Mouse (Mus musculus): ENCODE results near the gene Ube2t.

- TF ChIP-seq EP300 (IDR thresholded peaks at IDR 0.05) (no peak), CTCF (IDR thresholded peaks at IDR 0.05) (no peak)
Measured at GRCm38 (mm10) chr1:134992046-134992645, 29.8 kb downstream of the Ube2t start.

Measured in lung, postnatal 0 days (tissue).